Mouse (Mus musculus) lung, adult 2 months (tissue): ENCODE measurements at regions not wholly inside any gene's neighbourhood (a gene's known extent, or its start where the extent isn't known, plus 50 kb on each side); places are given as distances from the start of the nearest gene placed in this dataset.

Experiments used
- CTCF ChIP-seq: fragments of 200-500 bp; IDR thresholded peaks from 2 replicates; pipeline ENCODE4 v1.5.1; 2011; ENCODE audit warnings: mild to moderate bottlenecking, low read length, control low read depth; ENCODE audit not compliant: insufficient read depth
- POLR2A ChIP-seq: fragments of 200-500 bp; IDR thresholded peaks from 2 replicates; pipeline ENCODE4 v1.6.1; 2011; ENCODE audit warnings: low read depth, mild to moderate bottlenecking, control low read depth, low read length, borderline replicate concordance; ENCODE audit errors: extremely low read depth

DNA sequence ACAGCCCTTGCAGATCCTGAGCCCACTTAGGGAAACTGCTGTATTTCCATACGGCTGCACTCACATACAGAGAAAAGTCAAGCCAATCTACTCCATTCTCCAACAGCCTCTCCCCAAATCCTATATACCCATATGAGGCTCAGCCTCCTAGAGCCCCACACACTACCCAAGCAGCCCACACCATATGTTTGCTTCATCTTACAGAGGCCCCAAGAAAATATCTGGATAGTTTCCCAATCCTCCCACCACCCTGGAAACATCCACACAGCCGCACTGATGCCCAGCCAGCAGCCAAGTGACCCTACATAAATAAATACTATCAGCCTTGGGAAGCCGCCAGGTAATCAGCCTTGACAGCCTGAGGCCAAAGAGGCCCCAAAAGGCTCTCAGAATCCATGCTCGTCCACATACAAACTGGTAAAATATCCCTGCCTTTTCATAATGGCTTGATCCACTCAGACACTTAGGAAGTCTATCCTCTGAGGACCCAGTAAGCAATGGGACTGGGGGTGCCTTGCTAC is 153.1 kb upstream of the Fam78b start:
- no peak for TF ChIP-seq CTCF
- no peak for TF ChIP-seq POLR2A
